Mouse (Mus musculus): ENCODE results near the gene Nagk. TPM values are rescaled to one million over a fixed set of nuclear protein-coding genes. Genes with fewer than 3 reads are reported as not detected.

Nagk gene
- 19.9 and 25.0 TPM in 2 replicates for polyA plus RNA-seq (2014; fragmentation: Nextera tagmentation; extraction: Ambion mirVana)

DNA sequence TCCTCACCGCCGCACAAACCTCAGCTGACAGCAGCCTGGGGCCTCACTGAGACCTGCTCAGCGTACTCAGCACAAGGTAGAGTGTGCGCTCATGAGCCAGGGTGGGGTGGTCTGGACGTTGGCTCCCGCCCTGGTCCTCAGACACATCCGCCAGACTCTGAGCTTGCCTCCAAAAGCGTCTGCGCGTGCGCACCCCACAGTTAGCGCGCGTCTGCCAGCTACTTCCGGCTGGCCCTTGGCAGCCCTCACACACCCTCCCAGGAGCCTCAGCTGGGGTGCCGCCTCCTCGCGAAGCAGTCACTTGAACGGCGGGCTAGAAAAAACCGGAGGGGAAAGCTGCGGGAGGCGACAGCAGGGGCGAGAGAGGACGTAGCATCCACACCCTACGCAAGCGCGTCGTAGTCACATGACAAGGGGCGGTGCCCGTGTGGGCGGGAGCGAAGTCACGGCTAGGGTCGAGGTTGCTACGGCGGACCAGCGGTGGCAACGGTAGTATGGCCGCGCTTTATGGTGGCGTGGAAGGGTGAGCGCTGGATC lies at the start of gene Nagk:
Gene Nagk, plus strand, starts transcription at position 223 of the 537 bp plus-strand sequence.
- Histone ChIP-seq H3K4me1 (replicated peaks; ENCODE audit: control insufficient read depth, insufficient read depth, low read length) (peaks cover 10% of the 10 kb centered on the region), H3K4me2 (peak within 1 kb of the TSS; percentile 92), H3K4me3 (ENCODE audit: low read depth, low read length) (peak within 1 kb of the TSS; percentile 70), H3K27me3 (replicated peaks; ENCODE audit: control insufficient read depth, insufficient read depth, low read length) (no peaks in the 10 kb centered on the region; the same call in 1 of the 2 replicates), H3K36me3 (ENCODE audit: control insufficient read depth, insufficient read depth, low read length) (no peaks in the 10 kb centered on the region), H3K9ac (ENCODE audit: low read depth, low read length) (peak within 1 kb of the TSS; percentile 81), H3K9me3 (ENCODE audit: control insufficient read depth, low read length) (no peaks in the 10 kb centered on the region), H3K27ac (ENCODE audit: low read depth, low read length) (peak within 1 kb of the TSS; percentile 95)
- WGBS = under 1% methylated on average over 43 of the region's 43 CpGs
- DNase-seq (ENCODE audit: low spot score) (peak; percentile 90), ATAC-seq (replicated peaks; ENCODE audit: low FRiP score) (peak; percentile 93)

DNA sequence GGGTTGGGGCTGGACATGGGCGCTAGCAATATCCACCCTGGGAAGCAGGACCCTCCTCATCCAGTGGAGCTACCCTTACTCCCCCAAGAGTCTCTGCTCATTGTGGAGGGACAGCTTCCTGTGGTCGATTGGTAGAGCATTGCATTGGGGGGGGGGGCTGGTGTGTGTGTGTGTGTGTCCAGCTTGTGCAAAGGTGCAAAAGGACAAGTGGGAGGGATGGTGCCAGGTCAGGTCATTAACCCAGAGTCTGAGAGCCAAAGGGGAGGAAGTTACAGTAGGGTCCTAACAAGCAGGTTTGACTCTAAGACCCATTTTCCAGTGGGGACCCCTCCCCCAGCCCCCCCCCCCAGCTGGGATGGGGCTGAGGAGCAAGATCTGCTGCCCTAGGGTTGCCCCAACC lies 49.3 kb upstream of the Nagk start:
- Histone ChIP-seq H3K4me2 (no peak overlapping the region), H3K9ac (ENCODE audit: low read depth, low read length) (no peak overlapping the region), H3K27ac (ENCODE audit: low read depth, low read length) (no peak overlapping the region), H3K27me3 (replicated peaks; ENCODE audit: control insufficient read depth, insufficient read depth, low read length) (peaks cover 4% of the 10 kb centered on the region), H3K36me3 (ENCODE audit: control insufficient read depth, insufficient read depth, low read length) (no peaks in the 10 kb centered on the region), H3K4me1 (replicated peaks; ENCODE audit: control insufficient read depth, insufficient read depth, low read length) (no peaks in the 10 kb centered on the region), H3K4me3 (ENCODE audit: low read depth, low read length) (no peak overlapping the region), H3K9me3 (ENCODE audit: control insufficient read depth, low read length) (no peaks in the 10 kb centered on the region; the same call in 1 of the 2 replicates)
- ATAC-seq (replicated peaks; ENCODE audit: low FRiP score) (no peak), DNase-seq (ENCODE audit: low spot score) (no peak)
- WGBS = 50% methylated on average over 2 of the region's 2 CpGs

DNA sequence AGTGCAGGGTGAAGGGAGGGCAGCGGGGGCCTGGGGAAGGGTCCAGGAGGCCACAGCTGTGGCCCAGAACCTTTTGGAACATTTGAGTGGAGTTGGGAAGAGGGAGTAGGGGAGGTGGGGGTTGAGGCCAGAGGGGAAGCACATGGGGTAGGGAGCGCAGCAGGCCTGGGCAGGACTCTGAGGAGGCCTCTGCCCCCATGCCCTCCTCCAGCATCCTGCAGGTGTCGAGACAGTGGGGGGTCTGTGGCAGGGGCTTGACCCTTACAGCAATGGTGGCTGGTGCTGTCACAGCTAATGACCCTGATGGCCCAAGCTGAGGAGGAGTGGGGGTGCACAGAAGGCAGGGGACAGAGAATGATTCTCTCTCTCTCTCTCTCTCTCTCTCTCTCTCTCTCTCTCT lies 45.5 kb upstream of the Nagk start:
- H3K4me2 ChIP-seq = no peak overlapping the region
- no peak overlapping the region for H3K9ac ChIP-seq (ENCODE audit: low read depth, low read length)
- H3K36me3 ChIP-seq (ENCODE audit: control insufficient read depth, insufficient read depth, low read length) = no peaks in the 10 kb centered on the region
- no peaks in the 10 kb centered on the region for H3K4me1 ChIP-seq (replicated peaks; ENCODE audit: control insufficient read depth, insufficient read depth, low read length)
- ATAC-seq (replicated peaks; ENCODE audit: low FRiP score) (no peak), DNase-seq (ENCODE audit: low spot score) (no peak)
- no peak overlapping the region for H3K4me3 ChIP-seq (ENCODE audit: low read depth, low read length)
- H3K9me3 ChIP-seq (ENCODE audit: control insufficient read depth, low read length) = no peaks in the 10 kb centered on the region
- no peak overlapping the region for H3K27ac ChIP-seq (ENCODE audit: low read depth, low read length)
- WGBS = 64% methylated on average over 3 of the region's 3 CpGs
- H3K27me3 ChIP-seq (replicated peaks; ENCODE audit: control insufficient read depth, insufficient read depth, low read length) = peaks cover 26% of the 10 kb centered on the region

DNA sequence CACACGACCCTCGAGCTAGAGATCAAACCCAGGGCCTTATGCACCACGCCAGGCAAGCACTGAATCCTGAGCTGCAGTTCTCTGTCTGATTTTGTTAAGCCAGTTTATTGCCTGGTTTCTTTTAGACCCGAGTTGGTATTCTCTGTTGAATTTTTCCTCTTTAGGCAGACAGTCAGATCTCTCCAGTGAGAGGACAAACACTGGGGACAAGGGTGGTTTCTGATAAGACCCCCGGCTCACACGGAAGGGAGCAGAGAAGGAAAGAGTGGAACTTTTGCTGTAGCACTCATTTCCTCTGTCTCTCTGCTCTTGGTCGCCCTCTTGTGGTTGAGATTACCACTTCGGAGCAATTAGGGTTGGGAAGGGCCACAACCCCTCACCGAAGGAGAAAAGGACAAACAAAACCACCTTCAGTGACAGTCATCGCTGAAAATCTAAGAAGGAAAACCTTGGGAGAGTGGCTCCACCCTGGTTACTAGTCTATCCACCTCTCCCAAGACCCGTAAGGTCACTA lies 44.6 kb upstream of the Nagk start:
- Histone ChIP-seq H3K9me3 (ENCODE audit: control insufficient read depth, low read length) (no peaks in the 10 kb centered on the region), H3K36me3 (ENCODE audit: control insufficient read depth, insufficient read depth, low read length) (no peaks in the 10 kb centered on the region), H3K27ac (ENCODE audit: low read depth, low read length) (no peak overlapping the region), H3K4me2 (0 out of 2 replicates have a peak overlapping the region, but pooled peaks have one; percentile 21), H3K4me1 (replicated peaks; ENCODE audit: control insufficient read depth, insufficient read depth, low read length) (no peaks in the 10 kb centered on the region), H3K4me3 (ENCODE audit: low read depth, low read length) (no peak overlapping the region), H3K27me3 (replicated peaks; ENCODE audit: control insufficient read depth, insufficient read depth, low read length) (peaks cover 26% of the 10 kb centered on the region), H3K9ac (ENCODE audit: low read depth, low read length) (no peak overlapping the region)
- 9% methylated on average over 11 of the region's 11 CpGs for WGBS
- ATAC-seq (replicated peaks; ENCODE audit: low FRiP score) = 0 out of 2 replicates have a peak, but pooled peaks have one; percentile 41
- peak; percentile 64 for DNase-seq (ENCODE audit: low spot score)

DNA sequence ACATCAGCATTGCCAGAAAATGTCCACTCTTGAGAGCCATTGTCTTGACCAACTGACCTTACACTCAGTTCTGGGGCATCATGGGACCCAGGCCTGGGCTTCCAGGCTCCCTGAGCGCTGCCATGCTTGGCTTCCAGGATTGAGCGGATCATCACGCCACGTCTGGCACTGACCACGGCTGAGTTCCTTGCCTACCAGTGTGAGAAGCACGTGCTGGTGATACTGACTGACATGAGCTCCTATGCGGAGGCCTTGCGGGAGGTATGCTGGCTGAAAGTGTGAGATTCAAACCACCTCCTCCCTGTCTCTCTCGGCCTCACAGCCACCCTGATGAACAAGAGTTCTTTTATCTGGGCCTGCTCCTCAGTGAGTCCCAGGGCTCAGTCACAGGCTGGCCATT lies 38.7 kb upstream of the Nagk start:
- Histone ChIP-seq H3K27ac (ENCODE audit: low read depth, low read length) (no peak overlapping the region), H3K36me3 (ENCODE audit: control insufficient read depth, insufficient read depth, low read length) (no peaks in the 10 kb centered on the region), H3K9me3 (ENCODE audit: control insufficient read depth, low read length) (no peaks in the 10 kb centered on the region), H3K4me2 (no peak overlapping the region), H3K27me3 (replicated peaks; ENCODE audit: control insufficient read depth, insufficient read depth, low read length) (peaks cover 69% of the 10 kb centered on the region), H3K4me1 (replicated peaks; ENCODE audit: control insufficient read depth, insufficient read depth, low read length) (no peaks in the 10 kb centered on the region), H3K4me3 (ENCODE audit: low read depth, low read length) (no peak overlapping the region), H3K9ac (ENCODE audit: low read depth, low read length) (no peak overlapping the region)
- ATAC-seq (replicated peaks; ENCODE audit: low FRiP score) (no peak), DNase-seq (ENCODE audit: low spot score) (no peak)
- WGBS = 69% methylated on average over 9 of the region's 9 CpGs

DNA sequence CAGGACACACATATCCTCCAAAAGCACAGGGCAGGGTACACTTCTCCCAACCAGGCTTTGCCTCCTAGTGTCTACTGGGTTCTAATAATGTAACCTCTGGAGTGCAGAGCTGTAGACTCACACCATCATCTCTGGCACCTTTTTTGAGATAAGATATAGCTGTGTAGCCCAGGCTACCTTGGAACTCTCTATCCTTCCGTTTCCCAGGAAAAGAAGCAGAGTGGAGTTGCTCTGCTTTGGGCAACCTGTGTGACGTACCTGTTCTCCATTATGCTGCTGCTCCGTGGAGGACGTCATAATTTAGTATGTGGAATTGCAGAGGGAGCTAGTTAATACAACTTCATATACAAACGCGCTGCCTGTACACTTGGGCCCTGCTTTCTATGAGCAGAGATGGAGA lies 32.4 kb upstream of the Nagk start, which contains the start of gene Ankrd53:
Gene Ankrd53, plus strand, starts transcription at position 301 of the 400 bp plus-strand sequence.
- WGBS = 29% methylated on average over 6 of the region's 6 CpGs

DNA sequence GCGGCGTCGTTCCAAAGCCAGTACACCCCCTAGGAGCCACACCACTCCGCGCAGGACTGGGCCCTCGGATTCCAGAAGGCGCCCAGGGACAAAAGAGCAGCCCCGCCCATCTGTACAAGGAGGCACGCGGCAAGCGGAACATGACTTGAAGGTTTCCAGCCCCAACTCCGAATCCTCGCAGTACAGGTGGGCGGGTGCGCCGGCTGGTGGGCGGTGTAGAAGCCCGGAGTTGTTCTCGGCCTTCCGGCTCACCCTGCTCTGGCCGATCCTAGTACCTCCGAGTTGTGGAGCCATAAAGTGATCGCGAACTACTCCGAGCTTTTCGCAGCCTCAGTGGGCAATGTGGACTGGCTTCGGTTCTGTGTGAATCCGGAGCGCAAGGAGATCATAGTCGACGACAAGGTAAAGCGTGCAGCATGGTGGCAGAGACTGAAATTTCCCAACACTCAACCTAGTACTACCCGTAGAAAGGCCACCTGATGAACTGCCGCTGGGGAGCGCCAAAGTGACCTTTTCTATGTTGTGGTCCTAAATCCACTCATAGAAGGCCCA lies 31.8 kb upstream of the Nagk start:
- no peaks in the 10 kb centered on the region for H3K36me3 ChIP-seq (ENCODE audit: control insufficient read depth, insufficient read depth, low read length)
- DNase-seq (ENCODE audit: low spot score) (no peak), ATAC-seq (replicated peaks; ENCODE audit: low FRiP score) (peak; percentile 49; the same call in 1 of the 2 replicates)
- H3K27me3 ChIP-seq (replicated peaks; ENCODE audit: control insufficient read depth, insufficient read depth, low read length) = peaks cover 57% of the 10 kb centered on the region
- no peaks in the 10 kb centered on the region for H3K9me3 ChIP-seq (ENCODE audit: control insufficient read depth, low read length)
- peak overlapping the region; percentile 34; the same call in 1 of the 2 replicates for H3K9ac ChIP-seq (ENCODE audit: low read depth, low read length)
- H3K4me2 ChIP-seq = peak overlapping the region; percentile 71
- peak overlapping the region; percentile 36; the same call in 1 of the 2 replicates for H3K4me3 ChIP-seq (ENCODE audit: low read depth, low read length)
- no peak overlapping the region for H3K27ac ChIP-seq (ENCODE audit: low read depth, low read length)
- 3% methylated on average over 35 of the region's 35 CpGs for WGBS
- H3K4me1 ChIP-seq (replicated peaks; ENCODE audit: control insufficient read depth, insufficient read depth, low read length) = peaks cover 5% of the 10 kb centered on the region

More for the DNA sequence above, 32.4 kb upstream of the Nagk start, which contains the start of gene Ankrd53:
- Histone ChIP-seq H3K36me3 (ENCODE audit: control insufficient read depth, insufficient read depth, low read length) (no peaks in the 10 kb centered on the region), H3K4me1 (replicated peaks; ENCODE audit: control insufficient read depth, insufficient read depth, low read length) (peaks cover 5% of the 10 kb centered on the region), H3K9ac (ENCODE audit: low read depth, low read length) (peak within 1 kb of the TSS; percentile 34; the same call in 1 of the 2 replicates), H3K27ac (ENCODE audit: low read depth, low read length) (no peak within 1 kb of the TSS), H3K4me2 (peak within 1 kb of the TSS; percentile 71), H3K4me3 (ENCODE audit: low read depth, low read length) (peak within 1 kb of the TSS; percentile 36; the same call in 1 of the 2 replicates), H3K27me3 (replicated peaks; ENCODE audit: control insufficient read depth, insufficient read depth, low read length) (peaks cover 63% of the 10 kb centered on the region), H3K9me3 (ENCODE audit: control insufficient read depth, low read length) (no peaks in the 10 kb centered on the region)
- ATAC-seq (replicated peaks; ENCODE audit: low FRiP score) = no peak
- DNase-seq (ENCODE audit: low spot score) = no peak

DNA sequence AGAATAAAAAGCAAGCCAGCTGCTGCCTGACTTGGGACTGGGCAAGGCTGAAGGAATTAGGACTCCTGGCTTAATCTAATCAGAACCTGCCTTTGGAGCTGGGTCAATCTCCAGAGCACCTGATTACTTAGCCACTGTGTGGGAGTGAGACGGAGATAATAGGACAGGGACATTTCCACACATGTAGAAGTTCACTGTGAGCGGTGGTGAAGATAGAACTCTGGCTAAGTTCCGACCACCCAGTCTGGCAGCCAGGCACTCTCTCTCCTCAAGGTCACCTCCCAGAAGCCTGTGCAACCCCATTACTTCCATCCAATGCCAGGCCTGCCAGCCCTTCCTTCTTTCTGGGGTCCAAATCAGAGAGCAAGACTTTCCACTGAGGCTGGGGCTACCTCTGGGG lies 27.8 kb upstream of the Nagk start:
- Histone ChIP-seq H3K4me1 (replicated peaks; ENCODE audit: control insufficient read depth, insufficient read depth, low read length) (peaks cover 5% of the 10 kb centered on the region), H3K9ac (ENCODE audit: low read depth, low read length) (no peak overlapping the region), H3K4me3 (ENCODE audit: low read depth, low read length) (no peak overlapping the region), H3K4me2 (no peak overlapping the region), H3K27me3 (replicated peaks; ENCODE audit: control insufficient read depth, insufficient read depth, low read length) (peaks cover 24% of the 10 kb centered on the region), H3K36me3 (ENCODE audit: control insufficient read depth, insufficient read depth, low read length) (peaks cover 11% of the 10 kb centered on the region; the same call in 1 of the 2 replicates), H3K27ac (ENCODE audit: low read depth, low read length) (no peak overlapping the region), H3K9me3 (ENCODE audit: control insufficient read depth, low read length) (no peaks in the 10 kb centered on the region)
- WGBS = 63% methylated on average over 3 of the region's 3 CpGs
- DNase-seq (ENCODE audit: low spot score) = no peak
- no peak for ATAC-seq (replicated peaks; ENCODE audit: low FRiP score)
